Mouse (Mus musculus) intestine, embryonic 14.5 days (tissue): ENCODE measurements at regions not wholly inside any gene's neighbourhood (a gene's known extent, or its start where the extent isn't known, plus 50 kb on each side); places are given as distances from the start of the nearest gene placed in this dataset.

Source experiments
- ATAC-seq: fragments of 200-750 bp; cut with Nextera tagmentation; replicated peaks from 2 replicates; pipeline ENCODE4 v1.8.0; 2017; ENCODE audit warnings: low read depth, moderate number of reproducible peaks, moderate TSS enrichment, moderate library complexity; ENCODE audit not compliant: low FRiP score, low TSS enrichment
- DNase-seq: peaks from one replicate; pipeline ENCODE4 v3.0.0-alpha.2; 2018; ENCODE audit warnings: low spot score
- H3K27ac ChIP-seq: fragments of 300-500 bp; sonication (generic); 2 replicates; pipeline ENCODE4 v1.5.1; 2014; ENCODE audit warnings: low read depth, mild to moderate bottlenecking, control low read depth
- H3K27me3 ChIP-seq: fragments of 300-500 bp; sonication (generic); replicated peaks from 2 replicates; pipeline ENCODE4 v1.6.1; 2014; ENCODE audit warnings: low read length, control low read depth; ENCODE audit not compliant: control insufficient read depth, insufficient read depth
- H3K36me3 ChIP-seq: fragments of 300-500 bp; sonication (generic); 2 replicates; pipeline ENCODE4 v1.6.1; 2014; ENCODE audit warnings: low read length, control low read depth; ENCODE audit not compliant: control insufficient read depth, insufficient read depth
- H3K4me1 ChIP-seq: fragments of 300-500 bp; sonication (generic); replicated peaks from 2 replicates; pipeline ENCODE4 v1.6.1; 2014; ENCODE audit warnings: low read length, control low read depth, mixed read lengths; ENCODE audit not compliant: control insufficient read depth, insufficient read depth
- H3K4me2 ChIP-seq: fragments of 300-500 bp; sonication (generic); 2 replicates; pipeline ENCODE4 v1.6.1; 2014; ENCODE audit warnings: low read length
- H3K4me3 ChIP-seq: fragments of 300-500 bp; sonication (generic); 2 replicates; pipeline ENCODE4 v1.5.1; 2014; ENCODE audit warnings: low read depth, low read length, control low read depth, mixed read lengths
- H3K9ac ChIP-seq: fragments of 300-500 bp; sonication (generic); 2 replicates; pipeline ENCODE4 v1.6.1; 2014; ENCODE audit warnings: mild to moderate bottlenecking, low read length
- H3K9me3 ChIP-seq: fragments of 300-500 bp; sonication (generic); 2 replicates; pipeline ENCODE4 v1.6.1; 2016; ENCODE audit warnings: low read length, control low read depth; ENCODE audit not compliant: control insufficient read depth
- WGBS: fragments of 180-500 bp; shearing (Covaris S2); extraction: QIAGEN DNeasy Blood & Tissue Kit; methylation state at CpG from one replicate; pipeline ENCODE4 v1.1.7; 2014; 5-methylcytosine and 5-hydroxymethylcytosine counted together

GRCm38 (mm10) chr17:27364899-27365298 lies 156.3 kb downstream of the Grm4 start:
- H3K27me3 ChIP-seq, result no peaks in the 10 kb centered on the region
- no peaks in the 10 kb centered on the region for H3K4me1 ChIP-seq
- H3K4me3 ChIP-seq, result no peak overlapping the region
- 88% methylated on average over 6 of the region's 6 CpGs for WGBS
- H3K4me2 ChIP-seq, result no peak overlapping the region
- DNase-seq (no peak), ATAC-seq (no peak)
- no peak overlapping the region for H3K9ac ChIP-seq
- no peak overlapping the region for H3K27ac ChIP-seq
- no peaks in the 10 kb centered on the region for H3K9me3 ChIP-seq
- H3K36me3 ChIP-seq, result no peaks in the 10 kb centered on the region

DNA sequence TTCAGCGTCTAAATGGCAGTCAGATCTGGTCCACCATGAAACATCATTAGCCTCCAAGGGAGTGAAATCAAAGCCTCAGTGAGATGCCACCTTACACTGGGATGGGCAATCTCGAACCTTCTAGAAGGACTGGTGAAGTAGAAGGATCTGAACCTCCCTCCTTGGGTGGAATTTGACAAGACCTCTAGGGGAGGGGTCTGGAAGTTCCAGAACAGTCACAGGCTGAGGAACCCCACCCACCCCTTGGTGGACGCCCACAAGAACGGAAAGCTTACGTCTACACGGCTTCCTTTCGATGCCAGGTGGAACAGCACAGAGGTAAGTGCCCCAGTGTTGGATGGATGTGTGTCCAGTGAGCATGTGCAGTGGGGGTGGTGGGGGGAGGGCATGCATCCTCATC lies 156.9 kb downstream of the Grm4 start:
- no peak overlapping the region for H3K9ac ChIP-seq
- no peak overlapping the region for H3K4me3 ChIP-seq
- DNase-seq, result no peak
- H3K4me1 ChIP-seq, result no peaks in the 10 kb centered on the region
- no peak for ATAC-seq
- H3K4me2 ChIP-seq, result no peak overlapping the region
- H3K36me3 ChIP-seq, result no peaks in the 10 kb centered on the region
- no peak overlapping the region for H3K27ac ChIP-seq
- WGBS, result 86% methylated on average over 7 of the region's 7 CpGs
- H3K27me3 ChIP-seq, result no peaks in the 10 kb centered on the region
- H3K9me3 ChIP-seq, result no peaks in the 10 kb centered on the region

- 75% methylated on average over 6 of the region's 6 CpGs for WGBS
- no peak overlapping the region for H3K4me3 ChIP-seq
- H3K36me3 ChIP-seq, result no peaks in the 10 kb centered on the region
These were observed 157.3 kb downstream of the Grm4 start for GRCm38 (mm10) chr17:27363911-27364310.

GRCm38 (mm10) chr17:27362221-27362620 lies 158.0 kb upstream of the Lemd2 start:
- Histone ChIP-seq H3K9ac (no peak overlapping the region), H3K4me3 (no peak overlapping the region), H3K4me1 (no peaks in the 10 kb centered on the region), H3K9me3 (no peaks in the 10 kb centered on the region), H3K4me2 (no peak overlapping the region), H3K27me3 (no peaks in the 10 kb centered on the region), H3K36me3 (no peaks in the 10 kb centered on the region), H3K27ac (no peak overlapping the region)
- 88% methylated on average over 8 of the region's 8 CpGs for WGBS
- no peak for DNase-seq
- no peak for ATAC-seq

More at GRCm38 (mm10) chr17:27363911-27364310, 157.3 kb downstream of the Grm4 start:
- no peak for ATAC-seq
- no peak for DNase-seq
- no peak overlapping the region for H3K4me2 ChIP-seq
- no peaks in the 10 kb centered on the region for H3K27me3 ChIP-seq
- H3K9me3 ChIP-seq, result no peaks in the 10 kb centered on the region
- no peak overlapping the region for H3K9ac ChIP-seq
- no peak overlapping the region for H3K27ac ChIP-seq
- H3K4me1 ChIP-seq, result no peaks in the 10 kb centered on the region

- Histone ChIP-seq H3K27me3 (no peaks in the 10 kb centered on the region), H3K4me1 (no peaks in the 10 kb centered on the region), H3K36me3 (no peaks in the 10 kb centered on the region), H3K9me3 (no peaks in the 10 kb centered on the region), H3K4me3 (no peak overlapping the region), H3K27ac (no peak overlapping the region), H3K9ac (no peak overlapping the region), H3K4me2 (no peak overlapping the region)
- ATAC-seq (no peak), DNase-seq (no peak)
- WGBS, result 77% methylated on average over 2 of the region's 2 CpGs
These were observed 157.1 kb upstream of the Lemd2 start for GRCm38 (mm10) chr17:27361362-27361761.

GRCm38 (mm10) chr17:27356862-27357261 lies 152.6 kb upstream of the Lemd2 start:
- Histone ChIP-seq H3K27me3 (no peaks in the 10 kb centered on the region), H3K4me3 (no peak overlapping the region), H3K9ac (no peak overlapping the region), H3K4me2 (no peak overlapping the region), H3K36me3 (no peaks in the 10 kb centered on the region), H3K27ac (no peak overlapping the region), H3K4me1 (no peaks in the 10 kb centered on the region), H3K9me3 (no peaks in the 10 kb centered on the region)
- 91% methylated on average over 3 of the region's 3 CpGs for WGBS
- ATAC-seq (no peak), DNase-seq (no peak)

GRCm38 (mm10) chr17:27355717-27356116 lies 151.4 kb upstream of the Lemd2 start:
- no peak overlapping the region for H3K9ac ChIP-seq
- H3K4me2 ChIP-seq, result no peak overlapping the region
- H3K27ac ChIP-seq, result no peak overlapping the region
- no peaks in the 10 kb centered on the region for H3K27me3 ChIP-seq
- H3K4me3 ChIP-seq, result no peak overlapping the region
- 92% methylated on average over 9 of the region's 9 CpGs for WGBS
- no peaks in the 10 kb centered on the region for H3K9me3 ChIP-seq
- no peaks in the 10 kb centered on the region for H3K36me3 ChIP-seq
- H3K4me1 ChIP-seq, result no peaks in the 10 kb centered on the region
- no peak for DNase-seq
- ATAC-seq, result no peak

GRCm38 (mm10) chr17:27355056-27355455 lies 150.8 kb upstream of the Lemd2 start:
- Histone ChIP-seq H3K4me3 (no peak overlapping the region), H3K4me1 (no peaks in the 10 kb centered on the region), H3K27me3 (no peaks in the 10 kb centered on the region), H3K4me2 (no peak overlapping the region), H3K27ac (no peak overlapping the region), H3K9ac (no peak overlapping the region), H3K9me3 (no peaks in the 10 kb centered on the region), H3K36me3 (no peaks in the 10 kb centered on the region)
- DNase-seq, result no peak
- WGBS, result 95% methylated on average over 4 of the region's 4 CpGs
- no peak for ATAC-seq

DNA sequence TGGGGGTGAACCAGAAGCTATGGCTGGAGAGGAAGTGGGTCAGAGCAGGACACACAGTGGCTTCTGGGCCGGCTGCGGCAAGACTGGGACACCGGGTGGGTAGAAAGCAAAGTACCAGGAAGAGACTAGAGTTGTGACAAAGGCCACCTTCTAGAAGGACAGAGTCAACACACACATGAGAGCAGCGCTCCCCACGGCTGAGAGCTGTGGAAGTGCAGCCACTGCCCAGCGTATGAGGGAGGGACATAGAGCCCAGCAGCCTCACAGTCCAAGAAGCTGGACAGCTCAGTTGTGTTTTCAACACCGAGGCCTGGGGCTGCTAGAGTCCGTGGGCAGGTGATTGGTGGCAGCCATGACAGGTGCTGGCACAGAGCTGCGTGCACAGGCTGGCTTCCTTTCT lies 145.6 kb upstream of the Lemd2 start:
- Histone ChIP-seq H3K4me3 (no peak overlapping the region), H3K27ac (no peak overlapping the region), H3K9me3 (no peaks in the 10 kb centered on the region), H3K36me3 (no peaks in the 10 kb centered on the region), H3K4me1 (no peaks in the 10 kb centered on the region; the same call in 1 of the 2 replicates), H3K4me2 (no peak overlapping the region), H3K27me3 (no peaks in the 10 kb centered on the region), H3K9ac (no peak overlapping the region)
- no peak for DNase-seq
- no peak for ATAC-seq
- 89% methylated on average over 9 of the region's 9 CpGs for WGBS
